Mouse (Mus musculus) C2C12 (cell line): Measurements from ENCODE around the gene BC030499. TPM values are rescaled to one million over a fixed set of nuclear protein-coding genes. Genes with fewer than 3 reads are reported as not detected.
"Not testable (repeated sequence)": the region's sequence is repeated elsewhere in the genome, so short reads cannot be mapped to it uniquely, and the experiment has no call there.

Source experiments
- H3K27me3 ChIP-seq: one replicate; pipeline ENCODE4 v1.6.1; 2011; ENCODE audit not compliant: control insufficient read depth, insufficient read depth, insufficient read length
- H3K36me3 ChIP-seq: one replicate; pipeline ENCODE4 v1.6.1; 2011; ENCODE audit not compliant: control insufficient read depth, insufficient read depth
- H3K4me3 ChIP-seq: one replicate; pipeline ENCODE4 v1.5.1; 2011; ENCODE audit warnings: mild to moderate bottlenecking, control low read depth; ENCODE audit not compliant: poor library complexity, insufficient read depth, severe bottlenecking
- H3K79me2 ChIP-seq: one replicate; pipeline ENCODE4 v1.6.1; 2011; ENCODE audit not compliant: control insufficient read depth, insufficient read depth
- H3K79me3 ChIP-seq: one replicate; pipeline ENCODE4 v1.6.1; 2011; ENCODE audit warnings: low read depth, control low read depth
- H3ac ChIP-seq: one replicate; pipeline ENCODE3; 2011; ENCODE audit warnings: low read depth; ENCODE audit not compliant: control insufficient read depth, insufficient read length
- CEBPB ChIP-seq: IDR thresholded peaks from one replicate; pipeline ENCODE4 v1.6.1; 2011; ENCODE audit warnings: low read depth, mild to moderate bottlenecking, control low read depth, moderate library complexity
- CTCF ChIP-seq: IDR thresholded peaks from one replicate; pipeline ENCODE4 v1.5.1; 2011; ENCODE audit not compliant: control insufficient read depth, insufficient read depth, insufficient read length
- FOSL1 ChIP-seq: IDR thresholded peaks from one replicate; pipeline ENCODE4 v1.8.0; 2011; ENCODE audit warnings: mild to moderate bottlenecking, low read length; ENCODE audit not compliant: poor library complexity, insufficient read depth, severe bottlenecking
- MAX ChIP-seq: IDR thresholded peaks from one replicate; pipeline ENCODE4 v1.6.1; 2011; ENCODE audit warnings: mild to moderate bottlenecking, control low read depth
- MYOD1 ChIP-seq: IDR thresholded peaks from one replicate; pipeline ENCODE4 v1.6.1; 2011; ENCODE audit warnings: low read depth; ENCODE audit not compliant: control insufficient read depth, insufficient read length
- MYOG ChIP-seq: IDR thresholded peaks from one replicate; pipeline ENCODE4 v1.6.1; 2011; ENCODE audit not compliant: control insufficient read depth, insufficient read length; ENCODE audit errors: extremely low read depth
- USF1 ChIP-seq: IDR thresholded peaks from one replicate; pipeline ENCODE4 v1.6.1; 2011; ENCODE audit warnings: low read depth, mild to moderate bottlenecking, control low read depth, moderate library complexity
- polyA plus RNA-seq: library from polyadenylated mRNA; unstranded; fragments of >200 nt; fragmentation: generic; extraction: Trizol; gene quantifications from one replicate; pipeline ENCODE4 v1.2.1, GENCODE M21; 2012; ENCODE audit warnings: missing spikeins

The BC030499 gene
- polyA plus RNA-seq, 1 experiment: 0.02 TPM

DNA sequence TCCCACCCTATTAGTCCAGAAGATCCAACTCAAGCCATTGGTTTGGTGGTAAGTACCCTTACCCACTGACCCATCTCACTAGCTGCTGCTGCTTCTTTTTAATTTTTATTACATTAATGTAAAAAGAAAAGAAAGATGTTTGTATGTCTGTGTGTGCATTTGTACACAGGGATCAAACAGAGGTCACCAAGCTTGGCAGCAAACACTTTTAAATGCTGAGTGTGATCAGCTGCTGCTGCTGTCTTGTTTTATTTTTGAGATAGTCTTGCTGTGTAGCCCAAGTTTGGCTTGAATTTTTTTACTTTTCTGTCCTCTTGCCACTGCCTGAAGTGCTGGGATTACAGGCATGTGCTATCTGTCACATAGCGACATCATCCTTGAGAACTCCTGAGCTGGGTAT, 15.0 kb upstream of the BC030499 start:
- H3K36me3 ChIP-seq: peaks cover 98% of the 10 kb centered on the region
- no peaks in the 10 kb centered on the region for H3K27me3 ChIP-seq
- no peak overlapping the region for H3ac ChIP-seq
- H3K79me2 ChIP-seq: peaks cover 21% of the 10 kb centered on the region
- no peak overlapping the region for H3K4me3 ChIP-seq
- peaks cover 2% of the 10 kb centered on the region for H3K79me3 ChIP-seq
- no peak for TF ChIP-seq USF1
- no peak for TF ChIP-seq FOSL1
- TF ChIP-seq MAX: no peak
- TF ChIP-seq CEBPB: no peak
- no peak for TF ChIP-seq CTCF
- no peak for TF ChIP-seq MYOG
- TF ChIP-seq MYOD1: no peak

DNA sequence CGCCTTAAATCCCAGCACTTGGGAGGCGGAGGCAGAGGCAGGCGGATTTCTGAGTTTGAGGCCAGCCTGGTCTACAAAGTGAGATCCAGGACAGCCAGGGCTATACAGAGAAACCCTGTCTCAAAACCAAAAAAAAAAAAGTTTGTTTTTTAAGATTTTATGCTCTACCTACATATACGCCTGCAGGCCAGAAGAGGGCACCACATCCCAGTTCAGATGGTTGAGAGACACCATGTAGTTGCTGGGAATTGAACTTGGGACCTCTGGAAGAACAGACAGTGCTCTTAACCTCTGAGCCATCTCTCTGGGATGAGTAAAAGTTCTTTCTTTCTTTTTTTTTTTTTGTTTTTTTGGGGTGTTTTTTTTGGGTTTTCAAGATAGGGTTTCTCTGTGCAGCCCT, 14.5 kb upstream of the BC030499 start:
- H3K79me2 ChIP-seq: peaks cover 21% of the 10 kb centered on the region
- H3ac ChIP-seq, H3K79me3 ChIP-seq, H3K4me3 ChIP-seq, H3K27me3 ChIP-seq: not testable (repeated sequence)
- H3K36me3 ChIP-seq: peaks cover 98% of the 10 kb centered on the region

DNA sequence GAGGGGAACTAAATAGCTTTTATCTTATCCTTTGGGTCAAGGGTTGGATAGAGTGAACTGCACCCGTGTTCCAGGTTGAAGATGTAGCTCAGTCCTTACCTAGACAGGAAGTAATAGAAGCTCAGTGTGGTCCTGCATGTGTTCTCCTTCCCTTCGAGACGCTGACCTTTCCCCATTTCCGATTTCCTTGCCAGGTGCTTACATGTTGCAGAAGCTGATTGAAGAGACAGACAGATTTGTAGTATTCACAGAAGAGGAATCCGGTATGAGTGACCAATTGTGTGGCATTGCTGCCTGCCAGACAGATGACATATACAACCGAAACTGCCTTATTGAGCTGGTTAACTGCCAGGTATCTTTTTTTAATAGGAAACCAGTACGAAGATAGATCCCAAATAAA, 11.8 kb upstream of the BC030499 start:
- no peaks in the 10 kb centered on the region for H3K27me3 ChIP-seq
- no peak overlapping the region for H3ac ChIP-seq
- TF ChIP-seq MYOG: no peak
- no peak for TF ChIP-seq FOSL1
- no peak for TF ChIP-seq MAX
- TF ChIP-seq USF1: no peak
- no peak for TF ChIP-seq CEBPB
- no peak for TF ChIP-seq MYOD1
- no peak for TF ChIP-seq CTCF
- peaks cover 98% of the 10 kb centered on the region for H3K36me3 ChIP-seq
- no peak overlapping the region for H3K4me3 ChIP-seq
- no peaks in the 10 kb centered on the region for H3K79me3 ChIP-seq
- H3K79me2 ChIP-seq: no peaks in the 10 kb centered on the region

DNA sequence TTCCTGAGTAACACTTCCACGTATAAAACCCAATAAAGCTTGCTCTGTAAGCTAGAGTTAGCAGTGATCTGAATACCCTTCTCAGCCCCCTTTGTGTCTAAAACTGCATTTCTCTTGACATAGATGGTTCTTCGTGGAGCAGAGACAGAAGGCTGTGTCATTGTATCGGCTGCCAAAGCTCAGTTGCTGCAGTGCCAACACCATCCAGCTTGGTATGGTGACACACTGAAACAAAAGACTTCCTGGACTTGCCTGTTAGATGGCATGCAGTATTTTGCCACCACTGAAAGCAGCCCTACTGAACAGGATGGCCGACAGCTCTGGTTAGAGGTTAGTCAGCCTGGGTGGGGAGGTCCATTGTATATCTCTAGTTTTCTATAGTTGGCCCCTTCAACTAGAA, 11.1 kb upstream of the BC030499 start:
- Histone ChIP-seq H3ac (no peak overlapping the region), H3K4me3 (no peak overlapping the region), H3K79me2 (no peaks in the 10 kb centered on the region), H3K79me3 (no peaks in the 10 kb centered on the region), H3K36me3 (peaks cover 98% of the 10 kb centered on the region), H3K27me3 (no peaks in the 10 kb centered on the region)
- TF ChIP-seq MYOD1 (no peak), USF1 (no peak)

DNA sequence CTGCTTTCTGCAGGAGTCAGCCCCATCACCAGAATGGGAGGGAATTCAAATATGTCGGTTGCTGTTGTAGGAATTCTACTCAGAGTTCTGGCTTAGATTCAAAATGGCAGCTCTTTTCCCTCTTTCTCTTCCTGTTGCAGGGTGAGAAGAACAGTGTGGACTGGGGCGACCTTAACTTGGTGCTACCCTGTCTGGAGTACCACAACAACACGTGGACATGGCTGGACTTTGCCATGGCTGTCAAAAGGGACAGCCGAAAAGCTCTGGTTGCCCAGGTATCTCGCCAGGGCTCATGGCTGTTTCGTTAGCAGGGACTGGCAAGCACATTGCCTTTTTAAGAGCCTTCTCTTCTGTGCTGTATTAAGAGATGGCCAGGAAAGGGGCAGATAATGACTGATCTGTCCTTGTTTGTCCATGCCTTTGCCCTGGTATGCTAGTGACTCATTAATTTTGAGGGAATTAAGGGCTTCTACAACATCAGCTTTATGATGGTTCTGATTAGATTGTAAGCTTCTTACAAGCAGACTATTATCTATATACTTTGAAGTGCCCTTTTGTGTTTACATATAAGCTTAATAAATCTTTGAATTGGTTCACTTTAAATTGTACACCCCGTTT, 1.4 kb upstream of the BC030499 start:
- no peak for TF ChIP-seq USF1
- TF ChIP-seq MYOG: no peak
- no peak for TF ChIP-seq MAX
- no peak for TF ChIP-seq MYOD1
- no peak for TF ChIP-seq CEBPB
- TF ChIP-seq CTCF: no peak
- no peak for TF ChIP-seq FOSL1
- no peaks in the 10 kb centered on the region for H3K27me3 ChIP-seq
- H3K36me3 ChIP-seq: peaks cover 87% of the 10 kb centered on the region

DNA sequence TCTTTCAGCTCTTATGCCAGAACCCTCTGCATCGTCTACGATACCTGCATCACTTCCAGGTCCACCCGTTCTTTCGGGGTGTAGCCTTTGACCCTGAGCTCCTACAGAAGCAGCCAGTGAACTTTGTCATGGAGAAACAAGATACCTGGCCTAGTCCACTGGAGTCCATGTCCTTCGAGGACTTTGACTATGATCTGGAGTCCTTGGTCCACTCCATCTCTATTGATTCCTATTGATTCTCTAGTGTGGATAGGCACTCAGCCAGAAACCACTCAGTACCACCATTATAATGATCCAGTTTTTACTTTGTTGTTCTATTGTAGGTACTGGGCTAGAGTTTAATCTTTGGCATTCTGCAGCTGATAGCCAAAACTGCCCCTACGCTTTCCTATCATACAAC, 3.9 kb downstream of the BC030499 start:
- peaks cover 49% of the 10 kb centered on the region for H3K36me3 ChIP-seq
- TF ChIP-seq CEBPB (no peak), MYOD1 (no peak), MAX (no peak), USF1 (no peak), CTCF (no peak), MYOG (no peak), FOSL1 (no peak)
- no peak overlapping the region for H3ac ChIP-seq
- no peak overlapping the region for H3K4me3 ChIP-seq
- no peaks in the 10 kb centered on the region for H3K79me3 ChIP-seq
- H3K27me3 ChIP-seq: no peaks in the 10 kb centered on the region
- H3K79me2 ChIP-seq: no peaks in the 10 kb centered on the region

More for the DNA sequence above, 1.4 kb upstream of the BC030499 start:
- H3K79me3 ChIP-seq: no peaks in the 10 kb centered on the region
- no peak overlapping the region for H3K4me3 ChIP-seq
- H3ac ChIP-seq: no peak overlapping the region
- H3K79me2 ChIP-seq: no peaks in the 10 kb centered on the region
